Mouse (Mus musculus) erythroblast, embryonic 14.5 days (primary cell): ENCODE data around the gene Mtm1.

ENCODE experiments used
- GATA1 ChIP-seq: IDR thresholded peaks from 2 replicates; pipeline ENCODE4 v1.6.1; 2012; ENCODE audit warnings: low read length, inconsistent platforms, mixed read lengths
- TAL1 ChIP-seq: IDR thresholded peaks from 3 replicates; pipeline ENCODE4 v1.6.1; 2012; ENCODE audit warnings: low read length, inconsistent platforms, mixed read lengths

GRCm38 (mm10) chrX:71352033-71352432 lies 141.5 kb downstream of the Mtm1 start:
- no peak for TF ChIP-seq TAL1
- TF ChIP-seq GATA1: no peak
